Mouse (Mus musculus): ENCODE data around the gene Ksr1. TPM values are rescaled to one million over a fixed set of nuclear protein-coding genes. Genes with fewer than 3 reads are reported as not detected.

The Ksr1 gene
- polyA plus RNA-seq, 1 experiment = 4.8 TPM

DNA sequence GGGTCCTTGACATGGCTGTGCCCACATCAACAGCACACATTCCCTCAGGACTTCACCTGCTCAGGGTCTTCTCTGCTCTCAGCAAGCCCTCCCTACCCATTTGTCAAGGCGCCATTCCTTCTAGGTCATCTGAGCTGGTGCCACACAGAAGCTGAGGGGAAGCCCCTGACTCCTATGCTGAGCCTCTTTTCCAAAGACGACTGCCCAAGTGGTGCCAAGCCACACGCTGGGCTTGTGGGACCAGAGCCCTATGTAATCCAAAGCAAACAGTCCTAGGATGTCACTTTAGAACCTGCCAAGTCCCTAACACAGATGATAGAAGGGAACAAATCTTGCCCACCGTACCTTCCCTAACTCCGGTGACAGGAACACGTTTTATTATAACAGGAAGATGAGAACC, 87.6 kb downstream of the Ksr1 start:
- Histone ChIP-seq H3K27me3 (ENCODE audit: control insufficient read depth, insufficient read depth, insufficient read length) (no peaks in the 10 kb centered on the region), H3K79me2 (ENCODE audit: control insufficient read depth, insufficient read depth) (no peaks in the 10 kb centered on the region), H3K36me3 (ENCODE audit: control insufficient read depth, insufficient read depth) (no peaks in the 10 kb centered on the region), H3K79me3 (ENCODE audit: low read depth) (no peaks in the 10 kb centered on the region), H3K4me3 (ENCODE audit: insufficient read depth, poor library complexity, severe bottlenecking) (no peak overlapping the region), H3ac (ENCODE audit: control insufficient read depth, insufficient read length, low read depth) (no peak overlapping the region)
- TF ChIP-seq FOSL1 (IDR thresholded peaks at IDR 0.05; ENCODE audit: insufficient read depth, low read length, poor library complexity, severe bottlenecking) (no peak), MYOD1 (IDR thresholded peaks at IDR 0.05; ENCODE audit: control insufficient read depth, insufficient read length, low read depth) (no peak), CEBPB (IDR thresholded peaks at IDR 0.05; ENCODE audit: low read depth) (no peak), USF1 (IDR thresholded peaks at IDR 0.05; ENCODE audit: low read depth) (no peak), MAX (IDR thresholded peaks at IDR 0.05) (no peak)

- TF ChIP-seq CEBPB (IDR thresholded peaks at IDR 0.05; ENCODE audit: low read depth) (no peak), FOSL1 (IDR thresholded peaks at IDR 0.05; ENCODE audit: insufficient read depth, low read length, poor library complexity, severe bottlenecking) (no peak), USF1 (IDR thresholded peaks at IDR 0.05; ENCODE audit: low read depth) (no peak), MAX (IDR thresholded peaks at IDR 0.05) (no peak), MYOD1 (IDR thresholded peaks at IDR 0.05; ENCODE audit: control insufficient read depth, insufficient read length, low read depth) (no peak), CTCF (IDR thresholded peaks at IDR 0.05; ENCODE audit: control insufficient read depth, insufficient read depth, insufficient read length) (no peak), MYOG (IDR thresholded peaks at IDR 0.05; ENCODE audit: control insufficient read depth, extremely low read depth, insufficient read length) (no peak)
- no peaks in the 10 kb centered on the region for H3K27me3 ChIP-seq (ENCODE audit: control insufficient read depth, insufficient read depth, insufficient read length)
- no peaks in the 10 kb centered on the region for H3K36me3 ChIP-seq (ENCODE audit: control insufficient read depth, insufficient read depth)
- no peaks in the 10 kb centered on the region for H3K79me3 ChIP-seq (ENCODE audit: low read depth)
- H3ac ChIP-seq (ENCODE audit: control insufficient read depth, insufficient read length, low read depth) = no peak overlapping the region
- no peak overlapping the region for H3K4me3 ChIP-seq (ENCODE audit: insufficient read depth, poor library complexity, severe bottlenecking)
- no peaks in the 10 kb centered on the region for H3K79me2 ChIP-seq (ENCODE audit: control insufficient read depth, insufficient read depth)
Measured at GRCm38 (mm10) chr11:79057809-79058208, 88.4 kb downstream of the Ksr1 start.

GRCm38 (mm10) chr11:79056891-79057290, 89.3 kb downstream of the Ksr1 start:
- Histone ChIP-seq H3ac (ENCODE audit: control insufficient read depth, insufficient read length, low read depth) (no peak overlapping the region), H3K79me2 (ENCODE audit: control insufficient read depth, insufficient read depth) (no peaks in the 10 kb centered on the region), H3K79me3 (ENCODE audit: low read depth) (no peaks in the 10 kb centered on the region), H3K27me3 (ENCODE audit: control insufficient read depth, insufficient read depth, insufficient read length) (no peaks in the 10 kb centered on the region), H3K4me3 (ENCODE audit: insufficient read depth, poor library complexity, severe bottlenecking) (no peak overlapping the region), H3K36me3 (ENCODE audit: control insufficient read depth, insufficient read depth) (peaks cover under 1% of the 10 kb centered on the region)
- TF ChIP-seq CTCF (IDR thresholded peaks at IDR 0.05; ENCODE audit: control insufficient read depth, insufficient read depth, insufficient read length) = no peak
- TF ChIP-seq MYOG (IDR thresholded peaks at IDR 0.05; ENCODE audit: control insufficient read depth, extremely low read depth, insufficient read length) = no peak
- TF ChIP-seq FOSL1 (IDR thresholded peaks at IDR 0.05; ENCODE audit: insufficient read depth, low read length, poor library complexity, severe bottlenecking) = no peak
- TF ChIP-seq CEBPB (IDR thresholded peaks at IDR 0.05; ENCODE audit: low read depth) = no peak
- no peak for TF ChIP-seq USF1 (IDR thresholded peaks at IDR 0.05; ENCODE audit: low read depth)
- no peak for TF ChIP-seq MAX (IDR thresholded peaks at IDR 0.05)
- no peak for TF ChIP-seq MYOD1 (IDR thresholded peaks at IDR 0.05; ENCODE audit: control insufficient read depth, insufficient read length, low read depth)

DNA sequence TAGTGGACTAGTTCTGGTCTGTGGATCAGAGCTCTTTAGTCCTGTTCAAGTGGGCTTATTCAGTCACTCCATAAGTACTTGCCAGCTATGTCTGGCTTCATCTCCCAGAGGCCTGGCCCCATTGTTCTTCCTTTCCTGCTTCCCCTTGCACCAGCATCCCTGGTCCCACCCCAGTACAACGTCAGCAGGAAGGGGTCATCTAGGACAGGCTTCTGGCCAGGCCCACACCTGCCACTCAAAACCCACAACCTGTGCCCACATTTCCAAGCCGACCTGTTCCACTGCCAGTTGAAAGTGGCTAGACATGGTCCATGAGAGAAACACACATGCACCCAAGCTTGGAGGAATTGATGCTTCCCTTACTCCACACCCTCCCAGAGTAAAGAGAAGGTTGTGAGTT, 90.2 kb downstream of the Ksr1 start:
- peaks cover 5% of the 10 kb centered on the region for H3K36me3 ChIP-seq (ENCODE audit: control insufficient read depth, insufficient read depth)
- no peaks in the 10 kb centered on the region for H3K27me3 ChIP-seq (ENCODE audit: control insufficient read depth, insufficient read depth, insufficient read length)
- no peaks in the 10 kb centered on the region for H3K79me2 ChIP-seq (ENCODE audit: control insufficient read depth, insufficient read depth)
- no peak overlapping the region for H3ac ChIP-seq (ENCODE audit: control insufficient read depth, insufficient read length, low read depth)
- no peak for TF ChIP-seq CTCF (IDR thresholded peaks at IDR 0.05; ENCODE audit: control insufficient read depth, insufficient read depth, insufficient read length)
- TF ChIP-seq MYOG (IDR thresholded peaks at IDR 0.05; ENCODE audit: control insufficient read depth, extremely low read depth, insufficient read length) = no peak
- no peak for TF ChIP-seq MYOD1 (IDR thresholded peaks at IDR 0.05; ENCODE audit: control insufficient read depth, insufficient read length, low read depth)
- TF ChIP-seq CEBPB (IDR thresholded peaks at IDR 0.05; ENCODE audit: low read depth) = no peak
- no peak for TF ChIP-seq USF1 (IDR thresholded peaks at IDR 0.05; ENCODE audit: low read depth)
- no peak for TF ChIP-seq FOSL1 (IDR thresholded peaks at IDR 0.05; ENCODE audit: insufficient read depth, low read length, poor library complexity, severe bottlenecking)
- TF ChIP-seq MAX (IDR thresholded peaks at IDR 0.05) = no peak
- no peaks in the 10 kb centered on the region for H3K79me3 ChIP-seq (ENCODE audit: low read depth)
- H3K4me3 ChIP-seq (ENCODE audit: insufficient read depth, poor library complexity, severe bottlenecking) = no peak overlapping the region

DNA sequence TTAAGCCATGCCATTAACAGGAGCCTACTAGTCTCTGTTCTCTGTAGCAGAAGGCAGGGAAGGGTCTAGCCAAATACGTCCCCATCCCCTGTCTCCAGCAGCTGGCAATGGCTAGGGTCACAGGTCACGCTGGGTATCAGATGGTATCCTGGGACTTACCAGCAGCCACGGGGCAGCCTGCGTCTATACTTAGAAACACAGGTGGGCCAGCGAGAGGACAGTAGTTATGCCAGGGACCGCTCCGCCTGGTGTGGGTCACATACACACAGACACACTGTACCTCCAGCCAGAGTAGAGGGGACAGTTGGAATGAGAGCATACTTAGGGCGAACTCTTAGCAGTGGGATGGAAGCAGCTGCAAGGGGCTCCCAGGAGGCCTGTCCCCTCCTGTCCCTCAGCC, 91.0 kb downstream of the Ksr1 start:
- Histone ChIP-seq H3K4me3 (ENCODE audit: insufficient read depth, poor library complexity, severe bottlenecking) (no peak overlapping the region), H3K27me3 (ENCODE audit: control insufficient read depth, insufficient read depth, insufficient read length) (no peaks in the 10 kb centered on the region), H3K36me3 (ENCODE audit: control insufficient read depth, insufficient read depth) (peaks cover 5% of the 10 kb centered on the region), H3K79me2 (ENCODE audit: control insufficient read depth, insufficient read depth) (no peaks in the 10 kb centered on the region), H3ac (ENCODE audit: control insufficient read depth, insufficient read length, low read depth) (no peak overlapping the region), H3K79me3 (ENCODE audit: low read depth) (no peaks in the 10 kb centered on the region)
- TF ChIP-seq CEBPB (IDR thresholded peaks at IDR 0.05; ENCODE audit: low read depth) (no peak), MYOG (IDR thresholded peaks at IDR 0.05; ENCODE audit: control insufficient read depth, extremely low read depth, insufficient read length) (no peak), FOSL1 (IDR thresholded peaks at IDR 0.05; ENCODE audit: insufficient read depth, low read length, poor library complexity, severe bottlenecking) (no peak), MYOD1 (IDR thresholded peaks at IDR 0.05; ENCODE audit: control insufficient read depth, insufficient read length, low read depth) (no peak), USF1 (IDR thresholded peaks at IDR 0.05; ENCODE audit: low read depth) (no peak)
